Mouse (Mus musculus) myocyte (in vitro differentiated cells): ENCODE results near the gene Fxyd6.

ENCODE experiments used
- POLR2A ChIP-seq: IDR thresholded peaks from one replicate; pipeline ENCODE4 v1.6.1; 2011; ENCODE audit warnings: low read depth, mild to moderate bottlenecking, control low read depth, moderate library complexity; ENCODE audit not compliant: insufficient read length
- POLR2AphosphoS2 ChIP-seq: IDR thresholded peaks from one replicate; pipeline ENCODE4 v1.6.1; 2011; ENCODE audit warnings: low read depth, control low read depth; ENCODE audit not compliant: insufficient read length
- USF1 ChIP-seq: IDR thresholded peaks from one replicate; pipeline ENCODE4 v1.6.1; 2011; ENCODE audit warnings: low read depth, mild to moderate bottlenecking, control low read depth, moderate library complexity

- TF ChIP-seq POLR2A (no peak), POLR2AphosphoS2 (no peak), USF1 (no peak)
Measured at GRCm38 (mm10) chr9:45413478-45414140, 43.6 kb downstream of the Fxyd6 start.
